Mouse (Mus musculus) cerebellum, postnatal 14 days (tissue): ENCODE measurements around the gene Zbtb3.
A peak's percentile ranks its signal among the peaks of the same experiment; 100 is the strongest.

Experiments
- DNase-seq, 2 experiments: peaks; one replicate each; pipeline ENCODE4 v3.0.0; 2021; ENCODE audit warnings: mixed read lengths in 2 of 2

Zbtb3 gene

GRCm38 (mm10) chr19:8841012-8841411 is 38.7 kb downstream of the Zbtb3 start:
- peak in 1 of 2 experiments; percentile 61 for DNase-seq

DNA sequence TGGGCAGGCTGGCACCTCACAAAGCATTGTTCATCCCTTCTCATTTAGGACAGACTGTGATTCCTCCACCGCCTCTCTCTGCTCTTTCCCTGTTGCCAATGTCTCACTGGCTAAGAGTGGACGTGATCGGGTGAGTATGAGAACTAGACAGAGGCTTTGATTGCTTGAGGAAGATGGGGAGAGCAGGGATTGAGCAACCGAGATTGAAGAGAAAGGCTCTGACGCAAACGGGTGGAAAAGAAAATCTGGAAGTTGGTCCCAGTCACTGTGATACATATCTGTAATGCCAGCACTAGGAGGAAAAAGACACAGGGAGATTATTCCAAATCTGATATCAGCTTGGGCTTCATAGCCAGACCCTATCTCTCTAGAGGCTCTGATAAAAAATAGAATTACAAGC is 40.6 kb downstream of the Zbtb3 start:
- no peak for DNase-seq

DNA sequence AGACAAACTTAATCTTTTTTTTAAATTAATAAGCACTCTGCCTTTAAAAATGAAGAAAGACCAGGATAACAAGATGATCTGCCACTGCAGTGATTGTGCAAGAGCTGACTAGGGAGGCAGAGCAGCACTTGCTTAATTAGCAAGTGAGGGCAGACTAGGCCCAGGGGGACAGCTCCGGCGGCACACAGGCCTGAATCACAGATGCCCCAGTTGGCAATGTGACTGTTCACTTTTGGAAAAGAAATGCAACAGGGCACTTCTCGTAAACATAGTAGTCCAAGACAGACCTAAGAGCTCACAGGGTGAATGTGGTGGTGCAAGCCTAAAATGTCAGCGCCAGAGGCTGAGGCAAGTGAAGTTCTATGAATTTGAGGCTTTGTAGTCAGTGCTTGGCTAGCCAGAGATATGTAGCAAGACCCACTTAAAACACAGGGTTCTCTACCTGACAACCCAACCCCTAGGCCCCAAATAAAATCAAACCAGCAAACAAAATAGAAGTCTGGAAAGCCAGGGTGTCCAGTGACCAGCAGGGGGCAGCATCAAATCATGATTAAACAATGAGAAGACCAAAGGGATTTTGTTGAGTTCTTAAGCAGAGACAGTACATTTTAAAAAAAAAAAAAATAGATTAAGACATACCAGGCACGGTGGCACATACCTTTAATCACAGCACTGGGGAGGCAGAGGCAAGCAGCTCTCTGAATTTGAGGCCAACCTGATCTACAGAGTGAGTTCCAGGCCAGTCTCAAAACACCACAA is 42.2 kb downstream of the Zbtb3 start:
- peak; percentile 85 to 94 for DNase-seq

DNA sequence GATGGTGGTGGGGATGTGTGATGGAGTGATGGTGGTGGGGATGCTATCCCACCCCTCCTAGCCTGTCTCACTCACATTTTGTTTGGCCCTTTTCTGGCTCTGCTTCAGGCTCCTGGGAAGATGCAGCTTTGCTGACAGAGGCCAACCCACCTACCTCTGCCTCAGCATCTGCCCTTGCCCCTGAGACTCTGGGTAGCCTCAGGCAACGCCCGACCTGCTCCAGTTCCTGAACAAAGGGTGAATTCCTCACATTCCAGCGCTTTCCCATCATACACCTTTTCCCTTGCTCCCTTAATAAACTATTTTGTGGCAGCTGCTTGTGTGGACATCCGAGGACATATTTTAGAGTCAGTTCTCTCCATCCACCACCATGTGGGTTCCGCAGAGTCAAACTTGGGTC is 46.0 kb downstream of the Zbtb3 start:
- DNase-seq = no peak

DNA sequence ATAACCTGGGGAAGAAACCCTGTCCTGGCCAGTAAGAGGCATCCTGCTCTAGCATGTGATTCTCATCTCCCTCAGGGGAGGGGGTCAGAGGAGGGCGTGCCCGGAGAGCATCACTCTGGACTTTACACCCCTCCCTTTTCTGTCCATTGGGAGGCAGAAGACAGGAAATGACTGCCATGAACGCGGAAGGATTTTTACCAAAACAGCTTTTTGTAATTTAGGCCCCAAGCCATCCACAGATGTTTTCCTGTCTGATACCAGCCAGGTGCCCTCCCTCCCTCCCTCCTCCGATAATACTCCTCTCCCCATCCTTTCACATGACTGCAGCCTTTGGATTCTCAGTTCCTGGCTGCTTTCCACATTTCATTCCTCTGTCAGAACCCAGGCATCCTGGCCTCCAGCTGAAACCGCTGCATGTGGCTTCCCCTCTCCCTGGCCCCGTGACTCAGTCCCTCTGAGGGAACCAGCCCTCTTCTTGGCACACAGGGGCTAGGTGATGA is 48.1 kb downstream of the Zbtb3 start, which contains the start of gene Lrrn4cl:
Gene Lrrn4cl (plus strand): TSS at position 367 of the 500 bp plus-strand sequence.
- peak in 1 of 2 experiments; percentile 57 for DNase-seq

DNA sequence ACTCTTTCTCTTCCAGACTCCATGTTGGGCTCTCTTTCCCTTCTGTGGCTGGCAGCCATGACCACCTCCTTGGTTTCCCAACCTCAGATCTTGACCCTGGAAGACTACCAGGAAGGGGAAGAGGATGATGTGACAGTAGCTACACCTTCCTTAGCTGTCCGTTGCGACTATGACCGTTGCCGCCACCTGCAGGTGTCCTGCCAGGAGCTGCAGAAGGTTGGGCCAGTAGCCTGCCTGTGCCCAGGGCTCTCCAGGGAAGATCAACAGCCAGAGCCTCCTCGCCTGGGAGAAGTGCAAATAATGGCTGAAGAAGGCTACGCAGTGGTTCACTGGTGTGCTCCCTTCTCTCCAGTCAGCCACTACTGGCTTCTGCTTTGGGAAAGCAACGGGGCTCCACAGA is 49.3 kb downstream of the Zbtb3 start:
- no peak for DNase-seq

DNA sequence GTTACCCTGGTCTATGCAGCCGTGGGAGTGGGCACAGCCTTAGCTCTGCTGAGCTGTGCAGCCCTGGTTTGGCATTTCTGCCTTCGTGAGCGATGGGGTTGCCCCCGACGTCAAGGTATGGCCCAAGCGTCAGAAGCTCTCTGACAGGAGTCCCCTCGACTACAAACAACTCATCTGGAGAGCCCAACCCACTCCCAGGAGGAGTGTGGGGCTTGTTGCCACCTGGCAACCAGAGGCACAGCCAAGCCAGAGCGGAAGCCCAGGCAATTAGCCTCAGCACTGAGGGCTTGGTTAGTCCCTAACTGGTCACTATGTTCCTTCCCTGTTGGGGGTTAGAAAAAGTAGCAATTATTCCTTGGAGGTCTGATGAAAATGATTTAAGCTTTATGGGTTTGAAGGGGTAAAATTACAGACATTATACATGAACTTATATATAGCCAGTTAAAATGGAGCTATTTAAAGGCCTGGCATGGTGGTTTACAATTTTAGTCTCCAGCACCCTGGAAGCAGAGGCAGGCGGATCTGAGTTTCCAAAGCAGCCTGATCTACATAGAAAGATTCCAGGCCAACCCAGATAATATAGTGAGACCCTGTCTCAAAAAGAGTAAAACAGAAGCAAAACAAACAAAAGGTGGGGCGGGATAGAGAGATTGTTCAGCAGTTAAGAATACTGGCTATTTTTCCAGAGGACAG is 50.0 kb downstream of the Zbtb3 start:
- DNase-seq = no peak

GRCm38 (mm10) chr19:8853117-8853516 is 50.8 kb downstream of the Zbtb3 start:
- DNase-seq = no peak
